Mouse (Mus musculus) hindbrain, embryonic 14.5 days (tissue): ENCODE measurements around the gene Jak1. TPM values are rescaled to one million over a fixed set of nuclear protein-coding genes. Genes with fewer than 3 reads are reported as not detected.

Experiments
- ATAC-seq: fragments of 200-750 bp; cut with Nextera tagmentation; 2 replicates; pipeline ENCODE4 v1.8.0; 2017; ENCODE audit warnings: moderate number of reproducible peaks, mild to moderate bottlenecking, moderate TSS enrichment, moderate library complexity; ENCODE audit not compliant: low FRiP score
- DNase-seq: peaks from one replicate; pipeline ENCODE4 v3.0.0-alpha.2; 2015; ENCODE audit warnings: low spot score
- H3K27ac ChIP-seq: fragments of 300-500 bp; sonication (generic); 2 replicates; pipeline ENCODE4 v1.5.1; 2014; ENCODE audit warnings: mild to moderate bottlenecking, moderate library complexity
- H3K27me3 ChIP-seq: fragments of 300-500 bp; sonication (generic); 2 replicates; pipeline ENCODE4 v1.6.1; 2014; ENCODE audit warnings: mild to moderate bottlenecking, low read length, mixed read lengths; ENCODE audit not compliant: control insufficient read depth, insufficient read depth
- H3K36me3 ChIP-seq: fragments of 300-500 bp; sonication (generic); replicated peaks from 2 replicates; pipeline ENCODE4 v1.6.1; 2014; ENCODE audit not compliant: control insufficient read depth, insufficient read depth
- H3K4me1 ChIP-seq: fragments of 300-500 bp; sonication (generic); replicated peaks from 2 replicates; pipeline ENCODE4 v1.6.1; 2014; ENCODE audit warnings: antibody characterized with exemption, low read length, mixed read lengths; ENCODE audit not compliant: control insufficient read depth, insufficient read depth
- H3K4me2 ChIP-seq: fragments of 300-500 bp; sonication (generic); replicated peaks from 2 replicates; pipeline ENCODE4 v1.6.1; 2014; ENCODE audit warnings: mild to moderate bottlenecking, moderate library complexity
- H3K4me3 ChIP-seq: fragments of 300-500 bp; sonication (generic); replicated peaks from 2 replicates; pipeline ENCODE4 v1.5.1; 2014; ENCODE audit warnings: mild to moderate bottlenecking, low read length
- H3K9ac ChIP-seq: fragments of 300-500 bp; sonication (generic); 2 replicates; pipeline ENCODE4 v1.6.1; 2014
- H3K9me3 ChIP-seq: fragments of 300-500 bp; sonication (generic); 2 replicates; pipeline ENCODE4 v1.6.1; 2016; ENCODE audit warnings: low read length; ENCODE audit not compliant: control insufficient read depth
- WGBS: fragments of 180-500 bp; shearing (Covaris S2); extraction: QIAGEN DNeasy Blood & Tissue Kit; methylation state at CpG from one replicate; pipeline ENCODE4 v1.1.7; 2014; 5-methylcytosine and 5-hydroxymethylcytosine counted together
- polyA plus RNA-seq: library from polyadenylated mRNA; unstranded; fragments of >200 nt; fragmentation: Nextera tagmentation; extraction: Ambion mirVana; gene quantifications from 2 replicates; pipeline ENCODE4 v1.2.1, GENCODE M21; 2014

Jak1 gene
- polyA plus RNA-seq, 1 experiment from 2014 or later, result 100 TPM

DNA sequence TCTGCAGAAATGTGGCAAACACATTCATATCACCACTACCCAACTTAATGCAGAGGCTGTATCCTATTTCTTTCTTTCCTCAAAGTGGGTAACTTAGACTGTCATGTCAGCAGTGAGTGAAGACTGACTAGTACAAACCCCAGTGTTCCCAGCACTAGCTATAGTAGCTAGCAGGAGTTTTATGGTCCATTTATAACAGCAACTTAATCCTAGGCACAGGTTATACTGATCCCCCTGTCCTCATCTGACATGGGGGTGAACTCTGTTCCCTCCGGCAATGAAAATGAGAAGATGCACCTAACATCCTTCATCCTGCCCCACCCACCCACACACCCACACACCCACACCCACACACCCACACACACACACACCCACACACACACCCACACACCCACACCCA is 30.3 kb downstream of the Jak1 start:
- no peak overlapping the region for H3K27ac ChIP-seq
- H3K4me3 ChIP-seq, result no peak overlapping the region
- DNase-seq (no peak), ATAC-seq (no peak)
- no peaks in the 10 kb centered on the region for H3K9me3 ChIP-seq
- 89% methylated on average over 1 of the region's 1 CpGs for WGBS
- no peak overlapping the region for H3K9ac ChIP-seq
- no peaks in the 10 kb centered on the region for H3K27me3 ChIP-seq
- H3K36me3 ChIP-seq, result no peaks in the 10 kb centered on the region
- no peaks in the 10 kb centered on the region for H3K4me1 ChIP-seq
- H3K4me2 ChIP-seq, result no peak overlapping the region

DNA sequence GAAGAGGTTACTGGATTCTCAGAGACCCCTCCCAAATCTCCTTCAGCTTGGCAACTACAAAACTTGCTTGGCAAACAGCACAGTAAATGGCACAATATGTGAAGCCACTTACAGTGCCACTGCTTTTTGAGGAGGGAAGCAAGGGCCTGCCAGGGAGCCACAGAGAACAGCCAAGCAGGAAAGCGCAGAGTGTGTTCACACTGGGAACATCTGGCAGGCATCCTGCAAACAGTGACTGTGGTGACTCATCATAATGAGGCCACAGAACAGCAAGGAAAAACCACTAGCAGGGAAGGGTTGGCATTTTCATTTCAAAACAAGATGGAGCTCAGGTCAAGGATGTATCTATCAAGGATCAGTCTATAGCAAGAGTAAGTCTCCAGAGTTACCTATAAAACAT is 30.8 kb downstream of the Jak1 start:
- Histone ChIP-seq H3K9me3 (no peaks in the 10 kb centered on the region), H3K36me3 (no peaks in the 10 kb centered on the region), H3K27ac (no peak overlapping the region), H3K9ac (no peak overlapping the region), H3K27me3 (no peaks in the 10 kb centered on the region), H3K4me1 (no peaks in the 10 kb centered on the region), H3K4me3 (no peak overlapping the region), H3K4me2 (no peak overlapping the region)
- no peak; the same call in 1 of the 2 replicates for ATAC-seq
- DNase-seq, result no peak
- WGBS, result 70% methylated on average over 1 of the region's 1 CpGs

- H3K27ac ChIP-seq, result no peak overlapping the region
- DNase-seq, result no peak
- H3K9ac ChIP-seq, result no peak overlapping the region
- no peaks in the 10 kb centered on the region for H3K27me3 ChIP-seq
- no peak overlapping the region for H3K4me2 ChIP-seq
- no peak for ATAC-seq
- no peaks in the 10 kb centered on the region for H3K9me3 ChIP-seq
- no peaks in the 10 kb centered on the region for H3K4me1 ChIP-seq
- H3K36me3 ChIP-seq, result no peaks in the 10 kb centered on the region
- no peak overlapping the region for H3K4me3 ChIP-seq
- 95% methylated on average over 2 of the region's 2 CpGs for WGBS
Measured at GRCm38 (mm10) chr4:101230621-101231020, 34.5 kb downstream of the Jak1 start.

- Histone ChIP-seq H3K4me3 (no peak overlapping the region), H3K4me2 (no peak overlapping the region), H3K27ac (no peak overlapping the region), H3K27me3 (no peaks in the 10 kb centered on the region), H3K9ac (no peak overlapping the region), H3K4me1 (no peaks in the 10 kb centered on the region), H3K36me3 (no peaks in the 10 kb centered on the region), H3K9me3 (no peaks in the 10 kb centered on the region)
- DNase-seq (no peak), ATAC-seq (no peak)
- 90% methylated on average over 3 of the region's 3 CpGs for WGBS
Measured at GRCm38 (mm10) chr4:101227398-101227797, 37.7 kb downstream of the Jak1 start.

DNA sequence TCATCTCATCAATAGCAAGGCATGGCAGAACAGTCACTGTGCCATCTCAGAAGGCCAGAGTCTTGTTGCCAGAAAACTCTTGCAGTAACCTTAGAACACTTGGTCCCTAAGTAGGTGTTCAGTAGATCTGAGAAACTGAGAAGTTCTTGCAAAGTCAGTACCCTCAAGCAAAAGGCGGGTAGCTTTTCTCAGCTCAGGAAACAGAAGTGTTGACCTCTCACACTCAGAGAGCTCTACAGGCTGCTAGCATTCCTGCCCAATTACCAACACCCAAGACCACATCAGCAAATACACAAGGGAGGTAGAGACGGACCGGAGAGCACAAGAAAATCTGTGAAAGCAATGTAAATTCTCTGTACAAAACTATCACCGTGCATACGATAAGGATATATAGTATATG is 39.1 kb downstream of the Jak1 start:
- no peak for ATAC-seq
- H3K9me3 ChIP-seq, result no peaks in the 10 kb centered on the region
- no peak overlapping the region for H3K9ac ChIP-seq
- no peak for DNase-seq
- WGBS, result 92% methylated on average over 5 of the region's 5 CpGs
- H3K27ac ChIP-seq, result no peak overlapping the region
- no peak overlapping the region for H3K4me2 ChIP-seq
- no peaks in the 10 kb centered on the region for H3K4me1 ChIP-seq
- H3K27me3 ChIP-seq, result no peaks in the 10 kb centered on the region
- no peak overlapping the region for H3K4me3 ChIP-seq
- H3K36me3 ChIP-seq, result no peaks in the 10 kb centered on the region

- Histone ChIP-seq H3K4me2 (no peak overlapping the region), H3K9ac (no peak overlapping the region), H3K4me1 (no peaks in the 10 kb centered on the region), H3K9me3 (no peaks in the 10 kb centered on the region), H3K27me3 (no peaks in the 10 kb centered on the region), H3K27ac (no peak overlapping the region), H3K4me3 (no peak overlapping the region), H3K36me3 (no peaks in the 10 kb centered on the region)
- ATAC-seq, result no peak
- no peak for DNase-seq
- 83% methylated on average over 2 of the region's 2 CpGs for WGBS
Measured at GRCm38 (mm10) chr4:101220946-101221345, 44.1 kb downstream of the Jak1 start.

- ATAC-seq, result no peak
- Histone ChIP-seq H3K4me2 (no peak overlapping the region), H3K9me3 (no peaks in the 10 kb centered on the region), H3K4me3 (no peak overlapping the region), H3K4me1 (no peaks in the 10 kb centered on the region), H3K36me3 (no peaks in the 10 kb centered on the region), H3K27ac (no peak overlapping the region), H3K27me3 (no peaks in the 10 kb centered on the region), H3K9ac (no peak overlapping the region)
- 92% methylated on average over 2 of the region's 2 CpGs for WGBS
- no peak for DNase-seq
Measured at GRCm38 (mm10) chr4:101219839-101220238, 45.2 kb downstream of the Jak1 start.

DNA sequence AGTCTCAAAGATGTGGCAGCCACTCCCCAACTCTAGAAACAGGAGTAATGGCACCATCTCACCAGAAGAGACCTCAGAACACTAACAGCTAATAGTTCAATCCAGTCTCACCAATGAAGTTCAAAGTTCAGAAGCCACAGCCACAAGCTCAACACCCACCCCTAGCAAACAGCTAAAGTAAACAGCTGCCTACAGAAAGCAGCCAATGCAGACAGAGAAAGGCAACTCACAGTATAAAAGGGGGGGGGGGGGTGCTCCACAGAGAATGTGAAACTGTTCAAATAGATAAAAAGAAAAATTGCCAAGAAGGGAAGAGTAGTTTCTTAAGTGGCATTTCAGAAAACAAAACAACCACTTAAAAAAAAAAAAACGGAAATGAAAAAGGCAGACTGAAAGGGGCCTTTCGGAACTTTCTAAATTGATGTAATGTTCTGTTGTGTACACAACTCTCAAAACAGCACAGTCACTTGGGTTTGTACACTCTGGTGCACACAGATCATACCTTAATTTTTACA is 48.0 kb downstream of the Jak1 start:
- no peaks in the 10 kb centered on the region for H3K9me3 ChIP-seq
- DNase-seq (no peak), ATAC-seq (no peak)
- no peak overlapping the region for H3K4me2 ChIP-seq
- no peak overlapping the region for H3K9ac ChIP-seq
- no peaks in the 10 kb centered on the region for H3K27me3 ChIP-seq
- no peak overlapping the region for H3K4me3 ChIP-seq
- H3K36me3 ChIP-seq, result no peaks in the 10 kb centered on the region
- H3K4me1 ChIP-seq, result no peaks in the 10 kb centered on the region
- H3K27ac ChIP-seq, result no peak overlapping the region
- 86% methylated on average over 2 of the region's 2 CpGs for WGBS

DNA sequence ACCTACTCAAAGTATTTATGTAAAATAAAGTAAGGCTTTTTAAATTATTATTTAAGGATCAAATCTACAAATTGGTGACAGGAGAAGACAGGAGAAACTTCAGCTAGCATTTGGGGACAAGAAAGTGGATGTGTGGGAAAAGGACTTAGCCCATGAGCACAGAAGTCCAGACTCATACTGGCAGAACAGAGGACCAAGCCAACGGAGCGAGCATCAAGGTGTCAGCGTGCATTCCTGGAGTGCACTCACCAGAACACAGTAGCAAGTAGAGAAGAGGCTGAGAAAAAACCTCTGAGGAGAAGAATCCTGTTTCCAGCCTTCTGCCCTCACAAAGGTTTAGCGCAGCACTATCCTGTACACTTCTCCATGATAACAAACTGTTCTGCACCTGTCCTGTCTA is 48.8 kb downstream of the Jak1 start:
- Histone ChIP-seq H3K27me3 (no peaks in the 10 kb centered on the region), H3K4me3 (no peak overlapping the region), H3K4me1 (no peaks in the 10 kb centered on the region), H3K9ac (no peak overlapping the region), H3K36me3 (no peaks in the 10 kb centered on the region), H3K4me2 (no peak overlapping the region), H3K9me3 (no peaks in the 10 kb centered on the region), H3K27ac (no peak overlapping the region)
- DNase-seq (no peak), ATAC-seq (no peak)
- WGBS, result 91% methylated on average over 4 of the region's 4 CpGs

DNA sequence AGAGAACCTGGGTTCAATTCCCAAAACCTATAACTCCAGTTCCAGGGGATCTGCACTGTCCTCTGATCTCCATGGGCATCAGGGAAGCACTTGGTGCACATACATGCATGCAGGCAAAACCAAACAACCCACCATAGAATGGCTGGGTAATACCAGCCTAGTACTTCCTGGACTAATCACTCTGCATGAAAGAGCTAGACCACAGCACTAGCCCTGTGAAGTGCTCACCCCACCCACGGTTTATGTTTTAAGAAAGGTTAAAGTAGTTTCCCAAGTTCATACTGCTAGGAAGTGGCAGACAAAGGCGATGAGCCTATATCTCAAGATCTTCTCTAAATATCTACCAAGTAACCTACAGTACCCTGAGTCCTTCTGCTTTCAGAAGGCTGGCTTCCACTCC is 51.6 kb downstream of the Jak1 start:
- Histone ChIP-seq H3K4me3 (no peak overlapping the region), H3K27me3 (no peaks in the 10 kb centered on the region), H3K27ac (no peak overlapping the region), H3K9ac (no peak overlapping the region), H3K36me3 (no peaks in the 10 kb centered on the region), H3K4me1 (no peaks in the 10 kb centered on the region), H3K9me3 (no peaks in the 10 kb centered on the region), H3K4me2 (no peak overlapping the region)
- ATAC-seq (no peak), DNase-seq (no peak)
- WGBS, result 87% methylated on average over 2 of the region's 2 CpGs
